Mouse (Mus musculus): ENCODE results near the gene Ago3.

DNA sequence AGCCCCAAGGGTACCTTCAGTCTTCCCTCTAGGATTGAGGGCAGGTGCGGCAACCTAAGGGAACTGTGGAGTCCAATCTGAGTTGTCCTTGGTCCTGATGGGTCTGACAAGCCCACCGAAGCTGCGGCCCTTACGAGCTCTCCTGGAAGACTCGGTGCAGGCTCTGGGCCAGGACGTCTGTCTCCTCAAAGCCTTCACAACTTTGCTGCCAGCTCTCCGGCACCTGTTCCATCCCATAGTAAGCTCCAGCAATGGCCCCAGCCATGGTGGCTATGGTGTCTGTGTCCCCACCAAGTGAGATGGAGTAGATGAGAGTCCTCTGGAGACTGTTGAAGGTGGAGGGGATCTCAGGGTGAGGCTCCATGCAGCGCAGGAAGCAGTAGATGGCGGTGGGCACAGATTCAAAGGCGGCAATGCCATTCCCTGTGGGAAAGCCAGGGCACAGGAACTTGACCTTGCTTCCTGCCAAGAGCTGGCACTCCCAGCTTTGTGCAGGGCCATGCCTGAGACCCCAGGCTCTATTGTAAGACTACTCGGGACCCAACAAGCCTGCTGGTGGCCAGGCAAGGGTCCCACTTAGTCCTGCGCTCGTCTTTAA, 112.8 kb downstream of the Ago3 start:
- TF ChIP-seq POLR2A (IDR thresholded peaks at IDR 0.05; ENCODE audit: insufficient read depth, low read depth, low read length) (no peak), CTCF (IDR thresholded peaks at IDR 0.05; ENCODE audit: insufficient read depth, low read depth, low read length) (no peak)

Data from olfactory bulb, adult 2 months (tissue).